Mouse (Mus musculus): ENCODE measurements at regions not wholly inside any gene's neighbourhood (a gene's known extent, or its start where the extent isn't known, plus 50 kb on each side); places are given as distances from the start of the nearest gene placed in this dataset.

- no peaks in the 10 kb centered on the region for H3K27me3 ChIP-seq (ENCODE audit: control insufficient read depth, insufficient read depth, low read length)
- no peak overlapping the region for H3K27ac ChIP-seq (ENCODE audit: low read length)
- H3K4me3 ChIP-seq (ENCODE audit: low read depth, low read length): no peak overlapping the region
- H3K9me3 ChIP-seq (ENCODE audit: control insufficient read depth, low read depth, low read length): no peaks in the 10 kb centered on the region
- 90% methylated on average over 6 of the region's 6 CpGs for WGBS
- no peak overlapping the region for H3K4me2 ChIP-seq (replicated peaks; ENCODE audit: low read depth, low read length)
- ATAC-seq (ENCODE audit: insufficient number of reproducible peaks, insufficient read depth, low FRiP score, low read depth): no peak
- no peak overlapping the region for H3K9ac ChIP-seq (replicated peaks; ENCODE audit: low read depth, low read length)
- no peaks in the 10 kb centered on the region for H3K36me3 ChIP-seq (ENCODE audit: control insufficient read depth, insufficient read depth, low read length)
- no peaks in the 10 kb centered on the region for H3K4me1 ChIP-seq (ENCODE audit: control insufficient read depth, insufficient read depth, low read length)
These were observed 162.6 kb upstream of the Gm10131 start for GRCm38 (mm10) chr8:34274171-34274570.

GRCm38 (mm10) chr8:34269848-34270247, 158.3 kb upstream of the Gm10131 start:
- WGBS: 78% methylated on average over 6 of the region's 6 CpGs
- Histone ChIP-seq H3K4me3 (ENCODE audit: low read depth, low read length) (no peak overlapping the region), H3K9ac (replicated peaks; ENCODE audit: low read depth, low read length) (no peak overlapping the region), H3K36me3 (ENCODE audit: control insufficient read depth, insufficient read depth, low read length) (no peaks in the 10 kb centered on the region), H3K27ac (ENCODE audit: low read length) (no peak overlapping the region), H3K9me3 (ENCODE audit: control insufficient read depth, low read depth, low read length) (no peaks in the 10 kb centered on the region), H3K4me1 (ENCODE audit: control insufficient read depth, insufficient read depth, low read length) (no peaks in the 10 kb centered on the region), H3K27me3 (ENCODE audit: control insufficient read depth, insufficient read depth, low read length) (no peaks in the 10 kb centered on the region), H3K4me2 (replicated peaks; ENCODE audit: low read depth, low read length) (no peak overlapping the region)
- ATAC-seq (ENCODE audit: insufficient number of reproducible peaks, insufficient read depth, low FRiP score, low read depth): no peak

- ATAC-seq (ENCODE audit: insufficient number of reproducible peaks, insufficient read depth, low FRiP score, low read depth): no peak
- Histone ChIP-seq H3K36me3 (ENCODE audit: control insufficient read depth, insufficient read depth, low read length) (no peaks in the 10 kb centered on the region), H3K9ac (replicated peaks; ENCODE audit: low read depth, low read length) (no peak overlapping the region), H3K4me1 (ENCODE audit: control insufficient read depth, insufficient read depth, low read length) (no peaks in the 10 kb centered on the region), H3K4me3 (ENCODE audit: low read depth, low read length) (no peak overlapping the region), H3K4me2 (replicated peaks; ENCODE audit: low read depth, low read length) (no peak overlapping the region), H3K9me3 (ENCODE audit: control insufficient read depth, low read depth, low read length) (no peaks in the 10 kb centered on the region), H3K27ac (ENCODE audit: low read length) (no peak overlapping the region), H3K27me3 (ENCODE audit: control insufficient read depth, insufficient read depth, low read length) (no peaks in the 10 kb centered on the region)
- 86% methylated on average over 18 of the region's 18 CpGs for WGBS
These were observed 157.4 kb upstream of the Gm10131 start for GRCm38 (mm10) chr8:34268806-34269520.

- Histone ChIP-seq H3K9me3 (ENCODE audit: control insufficient read depth, low read depth, low read length) (no peaks in the 10 kb centered on the region), H3K4me2 (replicated peaks; ENCODE audit: low read depth, low read length) (no peak overlapping the region), H3K9ac (replicated peaks; ENCODE audit: low read depth, low read length) (no peak overlapping the region), H3K27ac (ENCODE audit: low read length) (no peak overlapping the region), H3K27me3 (ENCODE audit: control insufficient read depth, insufficient read depth, low read length) (no peaks in the 10 kb centered on the region), H3K4me3 (ENCODE audit: low read depth, low read length) (no peak overlapping the region), H3K4me1 (ENCODE audit: control insufficient read depth, insufficient read depth, low read length) (no peaks in the 10 kb centered on the region), H3K36me3 (ENCODE audit: control insufficient read depth, insufficient read depth, low read length) (no peaks in the 10 kb centered on the region)
- ATAC-seq (ENCODE audit: insufficient number of reproducible peaks, insufficient read depth, low FRiP score, low read depth): no peak
- WGBS: 86% methylated on average over 2 of the region's 2 CpGs
These were observed 143.4 kb upstream of the Gm10131 start for GRCm38 (mm10) chr8:34254978-34255377.

- Histone ChIP-seq H3K4me2 (replicated peaks; ENCODE audit: low read depth, low read length) (no peak overlapping the region), H3K27ac (ENCODE audit: low read length) (no peak overlapping the region), H3K9me3 (ENCODE audit: control insufficient read depth, low read depth, low read length) (no peaks in the 10 kb centered on the region), H3K27me3 (ENCODE audit: control insufficient read depth, insufficient read depth, low read length) (no peaks in the 10 kb centered on the region), H3K36me3 (ENCODE audit: control insufficient read depth, insufficient read depth, low read length) (no peaks in the 10 kb centered on the region), H3K4me1 (ENCODE audit: control insufficient read depth, insufficient read depth, low read length) (no peaks in the 10 kb centered on the region), H3K4me3 (ENCODE audit: low read depth, low read length) (no peak overlapping the region), H3K9ac (replicated peaks; ENCODE audit: low read depth, low read length) (no peak overlapping the region)
- WGBS: 89% methylated on average over 7 of the region's 7 CpGs
- no peak for ATAC-seq (ENCODE audit: insufficient number of reproducible peaks, insufficient read depth, low FRiP score, low read depth)
These were observed 140.4 kb upstream of the Gm10131 start for GRCm38 (mm10) chr8:34251934-34252333.

- Histone ChIP-seq H3K4me3 (ENCODE audit: low read depth, low read length) (no peak overlapping the region), H3K27me3 (ENCODE audit: control insufficient read depth, insufficient read depth, low read length) (no peaks in the 10 kb centered on the region), H3K27ac (ENCODE audit: low read length) (no peak overlapping the region), H3K4me2 (replicated peaks; ENCODE audit: low read depth, low read length) (no peak overlapping the region), H3K36me3 (ENCODE audit: control insufficient read depth, insufficient read depth, low read length) (no peaks in the 10 kb centered on the region), H3K9me3 (ENCODE audit: control insufficient read depth, low read depth, low read length) (peaks cover 3% of the 10 kb centered on the region; the same call in 1 of the 2 replicates), H3K4me1 (ENCODE audit: control insufficient read depth, insufficient read depth, low read length) (no peaks in the 10 kb centered on the region), H3K9ac (replicated peaks; ENCODE audit: low read depth, low read length) (no peak overlapping the region)
- 88% methylated on average over 6 of the region's 6 CpGs for WGBS
- ATAC-seq (ENCODE audit: insufficient number of reproducible peaks, insufficient read depth, low FRiP score, low read depth): no peak
These were observed 127.9 kb upstream of the Gm10131 start for GRCm38 (mm10) chr8:34239346-34239900.

- Histone ChIP-seq H3K9me3 (ENCODE audit: control insufficient read depth, low read depth, low read length) (peaks cover 3% of the 10 kb centered on the region; the same call in 1 of the 2 replicates), H3K4me3 (ENCODE audit: low read depth, low read length) (no peak overlapping the region), H3K4me2 (replicated peaks; ENCODE audit: low read depth, low read length) (no peak overlapping the region), H3K36me3 (ENCODE audit: control insufficient read depth, insufficient read depth, low read length) (no peaks in the 10 kb centered on the region), H3K27me3 (ENCODE audit: control insufficient read depth, insufficient read depth, low read length) (no peaks in the 10 kb centered on the region), H3K4me1 (ENCODE audit: control insufficient read depth, insufficient read depth, low read length) (no peaks in the 10 kb centered on the region), H3K27ac (ENCODE audit: low read length) (no peak overlapping the region), H3K9ac (replicated peaks; ENCODE audit: low read depth, low read length) (no peak overlapping the region)
- no peak for ATAC-seq (ENCODE audit: insufficient number of reproducible peaks, insufficient read depth, low FRiP score, low read depth)
- 56% methylated on average over 4 of the region's 4 CpGs for WGBS
These were observed 122.2 kb upstream of the Gm10131 start for GRCm38 (mm10) chr8:34233705-34234104.

GRCm38 (mm10) chr8:34229477-34229876, 117.9 kb upstream of the Gm10131 start:
- Histone ChIP-seq H3K9me3 (ENCODE audit: control insufficient read depth, low read depth, low read length) (no peaks in the 10 kb centered on the region), H3K36me3 (ENCODE audit: control insufficient read depth, insufficient read depth, low read length) (no peaks in the 10 kb centered on the region), H3K27ac (ENCODE audit: low read length) (no peak overlapping the region), H3K4me1 (ENCODE audit: control insufficient read depth, insufficient read depth, low read length) (no peaks in the 10 kb centered on the region), H3K27me3 (ENCODE audit: control insufficient read depth, insufficient read depth, low read length) (no peaks in the 10 kb centered on the region), H3K9ac (replicated peaks; ENCODE audit: low read depth, low read length) (no peak overlapping the region), H3K4me3 (ENCODE audit: low read depth, low read length) (no peak overlapping the region), H3K4me2 (replicated peaks; ENCODE audit: low read depth, low read length) (no peak overlapping the region)
- ATAC-seq (ENCODE audit: insufficient number of reproducible peaks, insufficient read depth, low FRiP score, low read depth): no peak
- 73% methylated on average over 3 of the region's 3 CpGs for WGBS
